Mouse (Mus musculus): ENCODE data around the gene Meis2.

DNA sequence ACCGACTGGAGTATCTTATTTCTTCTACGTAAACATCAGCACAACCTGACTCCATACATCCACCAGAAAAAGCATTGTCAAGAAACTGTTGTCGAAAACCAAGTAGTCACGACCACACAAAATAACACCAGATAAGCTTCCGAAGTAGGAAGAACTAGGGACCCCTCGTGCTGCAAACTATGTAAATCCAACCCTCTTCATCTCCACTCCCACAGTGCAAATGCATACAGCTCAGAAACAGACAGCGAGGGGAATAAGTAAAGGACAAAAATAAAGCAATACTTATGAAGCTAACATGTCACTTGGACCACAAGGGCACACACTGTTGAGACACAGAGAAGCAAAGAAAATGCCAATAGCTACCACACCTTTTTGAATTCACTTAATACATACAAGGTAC, 8.8 kb downstream of the Meis2 start:
- TF ChIP-seq CTCF (IDR thresholded peaks at IDR 0.05; ENCODE audit: low read depth, low read length) (no peak), POLR2A (IDR thresholded peaks at IDR 0.05; ENCODE audit: borderline replicate concordance, low read depth, low read length) (no peak)
